Mouse (Mus musculus) liver, adult 2 months (tissue): Measurements from ENCODE around the gene Zfp652. TPM values are rescaled to one million over a fixed set of nuclear protein-coding genes. Genes with fewer than 3 reads are reported as not detected.
A peak's percentile ranks its signal among the peaks of the same experiment; 100 is the strongest.

Experiments used
- DNase-seq: peaks from one replicate; pipeline ENCODE4 v3.0.0-alpha.2; 2011; ENCODE audit warnings: low read depth, low spot score; ENCODE audit errors: extremely low read depth
- H3K27ac ChIP-seq: fragments of 200-500 bp; replicated peaks from 2 replicates; pipeline ENCODE4 v1.5.1; 2012; ENCODE audit warnings: low read depth, mild to moderate bottlenecking, control low read depth, inconsistent platforms, low read length; ENCODE audit not compliant: insufficient read depth
- H3K27me3 ChIP-seq: fragments of 200-500 bp; 2 replicates; pipeline ENCODE4 v1.6.1; 2012; ENCODE audit warnings: mild to moderate bottlenecking, moderate library complexity, low read length, inconsistent platforms; ENCODE audit not compliant: control insufficient read depth, insufficient read depth
- H3K36me3 ChIP-seq: fragments of 200-500 bp; 2 replicates; pipeline ENCODE4 v1.6.1; 2012; ENCODE audit warnings: low read length, inconsistent platforms; ENCODE audit not compliant: control insufficient read depth, insufficient read depth
- H3K4me1 ChIP-seq: fragments of 200-500 bp; 2 replicates; pipeline ENCODE4 v1.6.1; 2011; ENCODE audit warnings: low read length; ENCODE audit not compliant: control insufficient read depth, insufficient read depth
- H3K4me3 ChIP-seq: fragments of 200-500 bp; 2 replicates; pipeline ENCODE4 v1.5.1; 2011; ENCODE audit warnings: low read depth, mild to moderate bottlenecking, control low read depth, low read length, moderate library complexity; ENCODE audit not compliant: insufficient read depth
- H3K79me2 ChIP-seq: fragments of 200-500 bp; 2 replicates; pipeline ENCODE4 v1.6.1; 2012; ENCODE audit warnings: inconsistent platforms, mild to moderate bottlenecking, low read length, moderate library complexity; ENCODE audit not compliant: control insufficient read depth, insufficient read depth
- H3K9ac ChIP-seq: fragments of 200-500 bp; 2 replicates; pipeline ENCODE4 v1.6.1; 2012; ENCODE audit warnings: low read depth, mild to moderate bottlenecking, control low read depth, inconsistent platforms, low read length
- CTCF ChIP-seq: fragments of 200-500 bp; IDR thresholded peaks from 2 replicates; pipeline ENCODE4 v1.5.1; 2011; ENCODE audit warnings: low read depth, low read length, control low read depth
- POLR2A ChIP-seq: fragments of 200-500 bp; IDR thresholded peaks from 2 replicates; pipeline ENCODE4 v1.6.1; 2011; ENCODE audit warnings: low read length, control low read depth; ENCODE audit not compliant: insufficient read depth; ENCODE audit errors: extremely low read depth
- WGBS: fragments of 180-500 bp; shearing (Covaris S2); methylation state at CpG from one replicate; pipeline ENCODE4 v1.1.7; 2018; 5-methylcytosine and 5-hydroxymethylcytosine counted together
- polyA plus RNA-seq: library from polyadenylated mRNA; depleted of rRNA; stranded (reverse); fragments of >200 nt; gene quantifications from 2 replicates; pipeline ENCODE4 v1.2.3, GENCODE M21; 2012
- total RNA-seq: library from RNA; depleted of rRNA; stranded (reverse); fragments of >200 nt; gene quantifications from 2 replicates; pipeline ENCODE4 v1.2.3, GENCODE M21; 2014

Zfp652 gene
- total and polyA plus RNA-seq, 2 experiments = 9.1 to 11.1 TPM

GRCm38 (mm10) chr11:95781557-95781956, 69.1 kb downstream of the Zfp652 start:
- Histone ChIP-seq H3K4me3 (no peak overlapping the region), H3K9ac (no peak overlapping the region), H3K79me2 (no peaks in the 10 kb centered on the region), H3K36me3 (no peaks in the 10 kb centered on the region), H3K27ac (no peak overlapping the region), H3K4me1 (peaks cover 14% of the 10 kb centered on the region), H3K27me3 (no peaks in the 10 kb centered on the region)
- DNase-seq = no peak
- WGBS = 94% methylated on average over 11 of the region's 11 CpGs
- TF ChIP-seq POLR2A = no peak
- no peak for TF ChIP-seq CTCF

- no peaks in the 10 kb centered on the region for H3K79me2 ChIP-seq
- H3K4me3 ChIP-seq = no peak overlapping the region
- TF ChIP-seq POLR2A = no peak
- TF ChIP-seq CTCF = no peak
- no peak overlapping the region for H3K9ac ChIP-seq
- 87% methylated on average over 4 of the region's 4 CpGs for WGBS
- H3K27me3 ChIP-seq = no peaks in the 10 kb centered on the region
- H3K27ac ChIP-seq = no peak overlapping the region
- H3K4me1 ChIP-seq = peaks cover 6% of the 10 kb centered on the region; the same call in 1 of the 2 replicates
- no peak for DNase-seq
- no peaks in the 10 kb centered on the region for H3K36me3 ChIP-seq
Measured at GRCm38 (mm10) chr11:95783457-95783856, 71.0 kb downstream of the Zfp652 start.

- H3K27ac ChIP-seq = no peak overlapping the region
- TF ChIP-seq POLR2A = no peak
- TF ChIP-seq CTCF = no peak
Measured at GRCm38 (mm10) chr11:95783958-95784357, 71.5 kb downstream of the Zfp652 start.

GRCm38 (mm10) chr11:95785675-95786074, 73.2 kb downstream of the Zfp652 start:
- Histone ChIP-seq H3K79me2 (no peaks in the 10 kb centered on the region), H3K27me3 (no peaks in the 10 kb centered on the region), H3K4me3 (no peak overlapping the region), H3K9ac (no peak overlapping the region), H3K36me3 (no peaks in the 10 kb centered on the region), H3K27ac (no peak overlapping the region), H3K4me1 (no peaks in the 10 kb centered on the region)
- no peak for DNase-seq
- WGBS = 98% methylated on average over 4 of the region's 4 CpGs
- TF ChIP-seq POLR2A (no peak), CTCF (peak; percentile 26; the same call in 1 of the 2 replicates)

More at GRCm38 (mm10) chr11:95783958-95784357, 71.5 kb downstream of the Zfp652 start:
- DNase-seq = no peak
- 88% methylated on average over 9 of the region's 9 CpGs for WGBS
- Histone ChIP-seq H3K27me3 (no peaks in the 10 kb centered on the region), H3K4me3 (no peak overlapping the region), H3K4me1 (peaks cover 3% of the 10 kb centered on the region; the same call in 1 of the 2 replicates), H3K36me3 (no peaks in the 10 kb centered on the region), H3K9ac (no peak overlapping the region), H3K79me2 (no peaks in the 10 kb centered on the region)

DNA sequence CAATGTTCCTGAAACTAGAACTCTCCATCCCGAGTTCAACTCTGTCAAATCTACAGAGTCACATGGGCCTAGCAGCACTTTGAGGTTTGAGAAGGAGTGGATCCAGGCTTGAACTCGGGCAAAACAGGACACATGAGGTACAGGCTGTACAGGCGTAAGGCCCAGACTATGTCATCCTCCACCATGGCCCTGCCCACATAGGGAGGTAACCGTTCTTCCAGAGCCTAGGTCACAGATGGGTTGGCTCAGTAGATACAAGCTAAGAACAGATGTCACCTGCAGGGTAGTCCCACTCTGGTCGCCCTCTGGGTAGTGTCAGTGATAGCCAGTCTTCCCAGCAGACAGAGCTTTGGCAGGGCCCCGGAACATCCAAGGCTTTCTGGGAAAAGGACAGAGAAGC, 74.0 kb downstream of the Zfp652 start:
- Histone ChIP-seq H3K36me3 (no peaks in the 10 kb centered on the region), H3K27me3 (no peaks in the 10 kb centered on the region), H3K27ac (no peak overlapping the region), H3K4me3 (no peak overlapping the region), H3K9ac (no peak overlapping the region), H3K4me1 (no peaks in the 10 kb centered on the region), H3K79me2 (no peaks in the 10 kb centered on the region)
- TF ChIP-seq CTCF = no peak
- TF ChIP-seq POLR2A = no peak
- no peak for DNase-seq
- 95% methylated on average over 6 of the region's 6 CpGs for WGBS

DNA sequence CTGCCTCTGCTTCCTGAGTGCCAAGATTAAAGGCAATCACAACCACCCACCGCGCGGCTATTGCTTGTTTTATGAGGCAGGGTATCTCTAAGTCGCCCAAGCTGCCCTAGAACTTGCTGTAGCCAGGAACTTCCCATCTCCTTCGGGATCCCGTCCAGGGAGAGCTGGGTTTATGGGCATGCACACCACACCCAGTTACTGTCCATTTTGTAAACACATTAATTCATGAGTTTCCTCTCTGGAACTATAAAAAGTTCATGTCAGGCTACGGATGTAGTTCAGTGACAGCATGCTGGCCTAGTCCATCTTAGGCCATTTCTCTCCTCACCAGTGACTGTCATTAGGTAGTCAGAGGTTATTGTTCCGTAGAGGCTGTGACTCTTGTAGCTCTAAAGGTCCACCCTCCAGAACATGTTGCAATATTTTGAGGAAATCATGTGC, 77.0 kb downstream of the Zfp652 start:
- H3K4me3 ChIP-seq = no peak overlapping the region
- no peaks in the 10 kb centered on the region for H3K36me3 ChIP-seq
- WGBS = 80% methylated on average over 8 of the region's 8 CpGs
- H3K4me1 ChIP-seq = no peaks in the 10 kb centered on the region
- no peaks in the 10 kb centered on the region for H3K79me2 ChIP-seq
- no peak for DNase-seq
- no peak overlapping the region for H3K9ac ChIP-seq
- no peaks in the 10 kb centered on the region for H3K27me3 ChIP-seq
- TF ChIP-seq CTCF (no peak), POLR2A (no peak)
- H3K27ac ChIP-seq = no peak overlapping the region
